Mouse (Mus musculus): Measurements from ENCODE around the gene Copb1.
"Not testable (repeated sequence)": the region's sequence is repeated elsewhere in the genome, so short reads cannot be mapped to it uniquely, and the experiment has no call there.

Gene Copb1

DNA sequence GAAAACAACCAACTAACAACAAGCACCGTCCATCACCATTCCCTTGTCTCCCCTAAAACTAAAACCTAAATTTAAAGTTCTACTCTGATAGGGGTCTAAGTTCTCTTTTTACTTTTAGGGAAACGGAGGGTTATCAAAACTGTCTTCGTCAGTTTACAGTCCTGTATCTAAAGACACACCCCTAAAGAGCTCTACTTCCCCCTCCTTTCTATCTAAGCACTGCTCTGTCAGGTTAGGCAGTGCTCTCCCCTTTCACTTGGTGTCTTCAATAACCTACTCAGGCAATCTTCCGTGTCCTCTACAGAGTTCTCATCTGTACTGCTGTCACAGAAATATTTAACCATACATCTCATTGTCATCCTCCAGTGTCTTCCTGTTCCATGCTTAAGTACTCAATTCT lies 34.1 kb downstream of the Copb1 start:
- DNase-seq (ENCODE audit: extremely low read depth, low read depth): peak; percentile 18

DNA sequence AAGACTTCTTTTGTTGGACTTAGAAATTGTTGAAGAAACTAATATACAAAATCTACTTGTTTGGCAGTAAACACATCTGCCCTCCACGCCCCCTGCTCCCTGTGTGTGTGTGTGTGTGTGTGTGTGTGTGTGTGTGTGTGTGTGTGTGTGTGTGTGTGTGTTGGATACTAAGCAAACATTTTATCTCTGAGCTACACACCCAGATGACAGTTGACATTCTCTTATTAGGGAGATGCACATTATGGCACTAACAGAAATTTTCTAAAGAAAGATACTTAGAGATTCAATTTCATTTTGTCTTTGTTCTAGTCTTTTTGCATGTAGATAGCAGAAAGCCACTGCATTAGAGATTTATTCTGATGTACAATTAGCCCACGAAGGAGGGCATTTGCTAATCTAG lies 37.6 kb downstream of the Copb1 start:
- no peak for DNase-seq (ENCODE audit: extremely low read depth, low read depth)

DNA sequence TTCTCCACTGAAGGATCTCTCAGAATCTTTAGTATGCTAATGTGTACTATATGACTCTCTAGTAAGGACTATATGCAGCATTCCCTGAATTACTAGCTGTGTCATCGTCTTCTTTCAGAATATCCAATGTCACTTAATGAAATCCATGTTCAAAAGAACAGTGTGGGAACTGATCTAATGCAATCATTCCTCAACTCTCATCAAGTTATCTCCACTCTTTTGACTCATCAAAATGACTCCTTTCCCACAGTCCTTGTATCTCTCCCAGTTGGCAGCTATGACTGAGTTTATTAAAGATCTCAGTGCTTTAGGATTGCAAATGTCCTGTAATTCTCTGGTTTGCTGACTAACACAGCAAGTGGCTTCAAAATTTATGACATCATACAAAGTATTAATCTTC lies 40.1 kb downstream of the Copb1 start:
- no peak for DNase-seq (ENCODE audit: extremely low read depth, low read depth)

- no peak for DNase-seq (ENCODE audit: extremely low read depth, low read depth)
These were observed 41.0 kb downstream of the Copb1 start for GRCm38 (mm10) chr7:114213537-114213936.

DNA sequence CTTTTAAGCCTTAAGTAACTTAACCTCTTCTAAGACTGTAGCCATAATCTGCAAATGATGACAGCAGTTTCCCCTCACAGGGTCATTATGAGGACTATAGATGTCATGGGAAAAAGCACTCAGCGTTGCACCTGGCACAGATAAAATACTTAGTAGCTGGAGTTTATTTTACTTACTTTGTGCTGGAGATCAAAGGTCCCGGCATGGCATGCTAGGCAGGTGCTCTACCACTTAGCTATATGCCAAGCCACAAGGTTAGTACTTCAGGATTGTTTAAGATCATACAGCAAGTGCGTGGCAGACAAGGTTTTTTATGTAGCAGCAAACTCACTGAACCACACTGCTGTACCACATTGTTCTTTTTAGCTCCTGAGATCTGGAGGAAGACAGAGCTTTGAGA lies 43.9 kb downstream of the Copb1 start:
- DNase-seq (ENCODE audit: extremely low read depth, low read depth): no peak

DNA sequence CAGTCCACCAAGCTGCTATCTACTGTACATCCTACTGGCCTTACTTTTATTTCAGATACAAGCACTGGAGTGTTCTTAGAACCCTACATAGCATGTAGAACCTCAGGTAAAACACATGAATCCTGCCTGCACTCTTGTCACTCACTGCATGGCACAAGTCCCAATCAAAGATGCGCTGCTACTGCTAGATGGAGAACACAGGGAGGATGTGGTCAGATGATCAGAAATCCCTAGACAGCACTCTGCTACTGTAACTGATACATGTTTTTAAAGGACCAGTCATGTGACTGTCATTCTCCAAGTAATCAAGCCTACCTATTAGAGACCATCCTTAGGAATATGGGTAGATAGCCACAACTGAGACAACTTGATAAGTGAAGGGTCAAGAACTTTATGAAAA lies 44.7 kb downstream of the Copb1 start:
- DNase-seq (ENCODE audit: extremely low read depth, low read depth): no peak

DNA sequence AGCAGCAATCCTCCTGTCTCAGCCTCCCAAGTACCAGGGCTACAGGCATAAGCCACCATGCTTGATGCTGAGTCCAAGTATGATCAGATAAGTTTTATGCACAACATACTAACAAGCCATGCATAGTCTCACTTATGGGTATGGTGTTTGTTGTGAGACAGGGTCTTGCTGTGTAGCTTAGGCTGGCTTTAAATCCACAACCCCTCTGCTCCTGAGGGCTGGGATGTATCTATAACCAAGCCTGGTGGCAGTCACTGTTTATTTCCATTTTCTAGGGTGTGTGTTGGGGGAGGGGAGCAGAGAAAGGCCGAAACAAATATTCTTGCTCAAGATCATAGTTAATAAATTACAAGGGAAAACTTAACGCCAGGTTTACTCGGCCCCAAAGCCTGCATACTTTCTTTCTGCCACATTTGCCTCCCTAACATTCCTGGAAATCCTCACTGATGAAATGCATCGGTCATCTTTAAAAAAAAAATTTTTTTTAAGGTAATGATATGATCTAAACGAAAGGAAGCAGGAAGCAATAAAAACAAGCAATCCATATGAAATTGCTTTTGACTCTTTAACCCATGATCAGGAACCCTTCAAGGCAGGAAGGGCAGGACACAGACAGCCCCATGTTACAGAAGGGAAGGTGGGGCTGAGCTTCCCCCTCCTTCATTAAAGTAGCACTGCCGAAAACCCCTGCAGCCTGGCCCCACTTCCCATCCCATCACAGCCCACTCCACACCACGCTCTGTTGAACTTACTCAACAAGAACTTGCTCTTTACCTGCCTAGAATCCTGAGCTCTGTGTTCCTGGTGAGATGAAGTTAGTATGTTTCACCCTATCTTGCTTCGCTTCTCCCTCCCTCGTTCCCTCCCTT lies 50.8 kb downstream of the Copb1 start:
- no peak for DNase-seq (ENCODE audit: extremely low read depth, low read depth)

GRCm38 (mm10) chr7:114202972-114203404 lies 51.5 kb downstream of the Copb1 start:
- DNase-seq (ENCODE audit: extremely low read depth, low read depth): no peak

- no peak for DNase-seq (ENCODE audit: extremely low read depth, low read depth)
These were observed 53.9 kb downstream of the Copb1 start for GRCm38 (mm10) chr7:114200651-114201050.

- no peak for DNase-seq (ENCODE audit: extremely low read depth, low read depth)
These were observed 54.9 kb downstream of the Copb1 start for GRCm38 (mm10) chr7:114199428-114200110.

GRCm38 (mm10) chr7:114198252-114198651 lies 56.3 kb downstream of the Copb1 start:
- DNase-seq (ENCODE audit: extremely low read depth, low read depth): no peak

DNA sequence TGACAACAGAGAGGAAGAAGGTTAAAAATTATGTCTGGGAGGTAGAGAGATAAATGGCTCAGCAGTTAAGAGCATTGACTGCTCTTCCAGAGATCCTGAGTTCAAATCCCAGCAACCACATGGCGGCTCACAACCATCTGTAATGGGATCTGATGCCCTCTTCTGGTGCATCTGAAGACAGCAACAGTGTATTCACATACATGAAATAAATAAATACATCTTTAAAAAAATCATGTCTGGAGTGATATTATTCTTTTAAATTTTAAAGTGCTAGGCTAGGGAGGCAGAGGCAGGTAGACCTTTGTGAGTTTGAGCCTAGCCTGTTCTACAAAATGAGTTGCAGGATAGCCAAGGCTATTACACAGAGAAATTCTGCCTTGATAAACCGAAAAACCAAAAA lies 57.9 kb downstream of the Copb1 start:
- not testable (repeated sequence) for DNase-seq (ENCODE audit: extremely low read depth, low read depth)

DNA sequence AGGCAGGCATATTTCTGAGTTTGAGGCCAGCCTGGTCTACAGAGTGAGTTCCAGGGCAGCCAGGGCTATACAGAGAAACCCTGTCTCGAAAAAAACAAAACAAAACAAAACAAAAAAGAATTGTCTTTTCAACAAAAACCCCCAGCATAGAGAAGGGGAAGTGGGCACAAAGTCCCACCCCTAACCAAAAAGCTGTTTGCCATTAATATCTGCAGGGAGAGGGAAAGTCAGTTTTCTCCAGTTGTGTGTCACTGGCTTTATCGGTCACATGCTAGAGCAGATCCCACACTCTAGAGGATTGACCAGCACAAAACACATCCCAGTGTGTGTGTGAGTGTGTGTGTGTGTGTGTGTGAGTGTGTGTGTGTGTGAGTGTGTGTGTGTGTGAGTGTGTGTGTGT lies 59.7 kb downstream of the Copb1 start:
- DNase-seq (ENCODE audit: extremely low read depth, low read depth): not testable (repeated sequence)

GRCm38 (mm10) chr7:114194224-114194623 lies 60.3 kb downstream of the Copb1 start:
- no peak for DNase-seq (ENCODE audit: extremely low read depth, low read depth)

DNA sequence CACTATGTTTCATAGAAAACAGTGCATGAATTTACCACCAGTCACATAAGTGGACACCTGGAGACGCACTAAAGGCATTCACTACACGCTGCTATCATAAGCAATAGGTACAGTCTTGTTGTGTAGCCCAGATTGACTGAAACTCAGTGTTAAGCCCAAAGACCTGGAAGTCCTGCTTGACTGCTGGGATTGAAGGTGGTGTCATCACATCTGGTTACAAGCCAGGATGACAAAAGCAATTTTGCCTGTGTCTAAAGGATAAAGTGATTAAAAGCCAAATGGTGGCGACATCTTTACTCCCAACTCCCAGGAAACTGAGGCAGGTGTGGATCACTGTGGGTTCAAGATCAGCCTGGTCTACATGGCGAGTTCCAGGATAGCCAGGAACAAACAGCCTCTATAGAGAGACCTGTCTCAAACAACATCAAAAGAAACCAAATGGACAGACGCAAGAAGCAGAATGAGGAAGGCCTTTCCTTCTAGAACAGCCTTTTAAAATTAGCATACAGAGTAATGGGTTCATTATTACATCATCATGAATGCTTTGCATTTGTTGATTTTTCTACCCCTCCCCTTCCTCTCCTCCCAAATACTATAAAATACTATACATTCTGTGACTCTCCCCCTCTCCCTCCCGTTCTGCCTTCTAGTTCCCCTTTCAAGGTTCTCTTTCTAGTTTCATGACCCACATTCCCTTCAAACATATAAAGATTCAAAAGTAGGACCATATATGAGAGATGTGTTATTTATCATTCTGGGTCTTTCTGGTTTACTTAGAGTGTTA lies 61.0 kb downstream of the Copb1 start:
- DNase-seq (ENCODE audit: extremely low read depth, low read depth): no peak

- no peak for DNase-seq (ENCODE audit: extremely low read depth, low read depth)
These were observed 61.9 kb downstream of the Copb1 start for GRCm38 (mm10) chr7:114192581-114192980.

- no peak for DNase-seq (ENCODE audit: extremely low read depth, low read depth)
These were observed 71.1 kb downstream of the Copb1 start for GRCm38 (mm10) chr7:114183416-114183815.

- DNase-seq (ENCODE audit: extremely low read depth, low read depth): no peak
These were observed 71.8 kb downstream of the Copb1 start for GRCm38 (mm10) chr7:114182708-114183107.

- DNase-seq (ENCODE audit: extremely low read depth, low read depth): no peak
These were observed 73.1 kb downstream of the Copb1 start for GRCm38 (mm10) chr7:114181391-114181790.

DNA sequence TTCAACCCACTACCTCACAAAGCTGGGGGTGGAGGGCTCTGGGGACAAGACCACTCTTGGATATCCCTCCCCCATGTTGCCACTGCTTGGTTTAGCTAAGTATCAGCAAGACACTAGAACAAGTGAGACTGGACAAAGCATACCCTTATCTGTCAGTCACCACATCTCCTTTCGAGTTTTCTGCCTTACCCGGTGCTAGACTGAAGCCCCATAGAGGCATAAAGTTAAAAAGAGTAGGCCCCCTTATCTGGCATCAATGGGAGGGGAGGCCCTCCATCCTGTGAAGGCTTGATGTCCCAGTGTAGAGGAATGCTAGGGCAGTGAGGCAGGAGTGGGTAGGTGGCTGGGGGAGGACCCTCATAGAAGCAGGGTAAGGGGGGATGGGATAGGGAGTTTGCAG lies 77.9 kb downstream of the Copb1 start:
- DNase-seq (ENCODE audit: extremely low read depth, low read depth): no peak

DNA sequence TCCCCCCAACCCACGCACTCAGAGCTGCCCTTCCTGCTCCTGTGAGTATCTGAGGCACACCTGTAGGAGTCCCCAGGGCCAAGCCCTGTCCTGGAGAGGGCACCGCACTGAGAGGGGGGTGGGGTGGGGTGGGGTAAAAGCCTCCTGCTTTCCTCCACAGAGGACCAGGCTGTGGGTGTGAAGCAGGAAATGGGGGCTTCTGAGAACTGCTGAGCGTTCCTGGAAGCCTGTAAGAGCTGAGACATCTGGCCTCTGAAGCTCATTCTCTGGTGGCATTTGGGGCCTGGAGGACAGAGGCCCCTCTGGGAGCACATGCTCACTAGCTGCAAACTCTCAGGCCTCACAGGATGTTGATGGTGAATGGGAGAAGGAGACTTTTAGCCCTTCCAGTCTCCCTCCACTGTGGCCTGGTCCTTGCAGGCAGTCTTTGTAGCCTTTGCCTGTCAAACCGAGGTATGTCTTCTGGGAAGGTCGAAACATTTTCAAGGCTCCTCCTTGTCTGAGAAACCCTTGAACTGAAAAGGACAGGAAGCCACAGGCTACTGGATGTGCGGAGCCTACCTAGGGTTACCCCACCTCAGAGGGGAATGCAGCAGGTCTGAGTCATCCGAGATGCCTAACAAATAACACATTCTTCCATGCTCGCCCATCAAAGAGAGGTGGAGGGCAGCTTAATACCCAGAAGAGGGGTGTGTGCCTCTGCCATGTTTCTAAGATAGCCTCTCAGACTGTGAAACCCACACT lies 83.0 kb downstream of the Copb1 start:
- DNase-seq (ENCODE audit: extremely low read depth, low read depth): no peak

Measured in MEL-GATA-1-ER (cell line).